Mouse (Mus musculus): ENCODE results near the gene Tnfrsf13c.
"Not testable (repeated sequence)": the region's sequence is repeated elsewhere in the genome, so short reads cannot be mapped to it uniquely, and the experiment has no call there.

The Tnfrsf13c gene

GRCm38 (mm10) chr15:82223657-82224601 lies at the start of gene Tnfrsf13c:
Gene Tnfrsf13c (minus strand): TSS chr15:82224369.
- no peak for DNase-seq

GRCm38 (mm10) chr15:82272295-82272694 lies 48.1 kb upstream of the Tnfrsf13c start:
- no peak for DNase-seq

- peak; percentile 35 to 58 for DNase-seq
These were observed 47.0 kb upstream of the Tnfrsf13c start for GRCm38 (mm10) chr15:82271201-82271600.

GRCm38 (mm10) chr15:82268783-82269182 lies 44.6 kb upstream of the Tnfrsf13c start:
- DNase-seq = no peak

- DNase-seq = no peak
These were observed 44.0 kb upstream of the Tnfrsf13c start for GRCm38 (mm10) chr15:82268185-82268584.

- peak; percentile 27 to 65 for DNase-seq
These were observed 42.2 kb upstream of the Tnfrsf13c start for GRCm38 (mm10) chr15:82266356-82266755.

GRCm38 (mm10) chr15:82259510-82259909 lies 35.3 kb upstream of the Tnfrsf13c start:
- DNase-seq = peak in 1 of 2 experiments; percentile 64

GRCm38 (mm10) chr15:82255944-82256383 lies 31.8 kb upstream of the Tnfrsf13c start:
- no peak for DNase-seq

GRCm38 (mm10) chr15:82255248-82255647 lies 31.1 kb upstream of the Tnfrsf13c start:
- no peak for DNase-seq

GRCm38 (mm10) chr15:82252097-82252496 lies 27.9 kb upstream of the Tnfrsf13c start, which contains the start of gene 1500009C09Rik:
Gene 1500009C09Rik (plus strand): TSS chr15:82252397.
- no peak for DNase-seq

GRCm38 (mm10) chr15:82251579-82251978 lies 27.4 kb upstream of the Tnfrsf13c start:
- no peak for DNase-seq

- no peak for DNase-seq
These were observed 23.1 kb upstream of the Tnfrsf13c start for GRCm38 (mm10) chr15:82247131-82247776.

GRCm38 (mm10) chr15:82244805-82245161 lies 20.6 kb upstream of the Tnfrsf13c start:
- DNase-seq = not testable (repeated sequence)

GRCm38 (mm10) chr15:82244115-82244804 lies 20.1 kb upstream of the Tnfrsf13c start, which contains the start of gene Cenpm:
Gene Cenpm (minus strand): TSS chr15:82244748.
- peak; percentile 85 to 92 for DNase-seq

- no peak for DNase-seq
These were observed 19.6 kb upstream of the Tnfrsf13c start for GRCm38 (mm10) chr15:82243742-82244114.

- DNase-seq = no peak
These were observed 19.1 kb upstream of the Tnfrsf13c start for GRCm38 (mm10) chr15:82243311-82243710.

GRCm38 (mm10) chr15:82236565-82236964 lies 12.4 kb upstream of the Tnfrsf13c start:
- DNase-seq = peak; percentile 66 to 88

- no peak for DNase-seq
These were observed 11.5 kb upstream of the Tnfrsf13c start for GRCm38 (mm10) chr15:82235661-82236060.

GRCm38 (mm10) chr15:82232651-82233050 lies 8.5 kb upstream of the Tnfrsf13c start:
- no peak for DNase-seq

GRCm38 (mm10) chr15:82231591-82232378 lies 7.6 kb upstream of the Tnfrsf13c start:
- DNase-seq = no peak

GRCm38 (mm10) chr15:82231100-82231499 lies 6.9 kb upstream of the Tnfrsf13c start:
- no peak for DNase-seq

GRCm38 (mm10) chr15:82230098-82230611 lies 6.0 kb upstream of the Tnfrsf13c start:
- DNase-seq = no peak
